Mouse (Mus musculus) mature B cell (primary cell): ENCODE data around the gene Tceal9.
"Not testable (repeated sequence)": the region's sequence is repeated elsewhere in the genome, so short reads cannot be mapped to it uniquely, and the experiment has no call there.

Source experiments
- in situ Hi-C: fragments of 300-500 bp; cut with MboI; formaldehyde crosslinking; loops from 2 replicates; pipeline ENCODE4 v1.14.3; 2019

Tceal9 gene

GRCm38 (mm10) chrX:136270393-136271111 lies 25.7 kb downstream of the Tceal9 start:
- in situ Hi-C loops = not testable (repeated sequence)

GRCm38 (mm10) chrX:136274542-136274941 lies 29.7 kb downstream of the Tceal9 start:
- in situ Hi-C loops = no loop called here

- in situ Hi-C loops = no loop called here
Observed at GRCm38 (mm10) chrX:136275386-136275785, 30.5 kb downstream of the Tceal9 start.

GRCm38 (mm10) chrX:136277577-136277976 lies 32.7 kb downstream of the Tceal9 start:
- in situ Hi-C loops = no loop called here

GRCm38 (mm10) chrX:136278401-136278800 lies 33.5 kb downstream of the Tceal9 start:
- in situ Hi-C loops = no loop called here

DNA sequence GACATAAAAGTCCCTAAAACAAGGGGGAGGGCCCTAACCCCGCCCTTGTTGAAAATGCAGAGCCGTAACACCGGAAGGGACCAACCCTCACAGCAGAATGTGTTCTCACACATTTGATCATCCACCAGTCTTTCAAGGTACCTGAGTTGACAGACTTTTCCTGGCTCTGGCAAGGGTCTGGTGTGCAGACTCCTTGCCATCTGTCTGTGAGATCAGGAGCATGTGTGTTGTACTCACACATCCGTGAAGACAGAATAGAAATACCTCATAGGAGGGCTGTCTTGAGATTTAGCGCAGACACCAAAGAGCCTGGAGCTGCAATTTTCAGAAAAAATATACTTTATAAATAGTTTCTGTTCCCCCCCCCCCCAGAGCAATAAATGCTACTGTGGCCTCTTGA lies 34.5 kb downstream of the Tceal9 start:
- in situ Hi-C loops = no loop called here

GRCm38 (mm10) chrX:136290817-136291281 lies 46.0 kb downstream of the Tceal9 start:
- in situ Hi-C loops = no loop called here
